Mouse (Mus musculus) heart, embryonic 16.5 days (tissue): ENCODE data around the gene Zfhx2. TPM values are rescaled to one million over a fixed set of nuclear protein-coding genes. Genes with fewer than 3 reads are reported as not detected.

Source experiments
- ATAC-seq: fragments of 200-750 bp; cut with Nextera tagmentation; replicated peaks from 2 replicates; pipeline ENCODE4 v1.8.0; 2017; ENCODE audit warnings: moderate number of reproducible peaks; ENCODE audit not compliant: insufficient read depth, low FRiP score; ENCODE audit errors: extremely low read depth
- H3K27ac ChIP-seq: fragments of 300-500 bp; sonication (generic); 2 replicates; pipeline ENCODE4 v1.5.1; 2014; ENCODE audit warnings: mild to moderate bottlenecking, low read length, control low read depth, moderate library complexity
- H3K27me3 ChIP-seq: fragments of 300-500 bp; sonication (generic); 2 replicates; pipeline ENCODE4 v1.6.1; 2014; ENCODE audit warnings: low read length, mixed read lengths; ENCODE audit not compliant: control insufficient read depth, insufficient read depth
- H3K36me3 ChIP-seq: fragments of 300-500 bp; sonication (generic); 2 replicates; pipeline ENCODE4 v1.6.1; 2014; ENCODE audit not compliant: control insufficient read depth, insufficient read depth
- H3K4me1 ChIP-seq: fragments of 300-500 bp; sonication (generic); 2 replicates; pipeline ENCODE4 v1.6.1; 2014; ENCODE audit warnings: low read length, mixed read lengths; ENCODE audit not compliant: control insufficient read depth, insufficient read depth
- H3K4me2 ChIP-seq: fragments of 300-500 bp; sonication (generic); 2 replicates; pipeline ENCODE4 v1.6.1; 2014; ENCODE audit warnings: low read depth, mild to moderate bottlenecking, control low read depth, low read length
- H3K4me3 ChIP-seq: fragments of 300-500 bp; sonication (generic); 2 replicates; pipeline ENCODE4 v1.5.1; 2014; ENCODE audit warnings: mild to moderate bottlenecking, control low read depth, low read length
- H3K9ac ChIP-seq: fragments of 300-500 bp; sonication (generic); 2 replicates; pipeline ENCODE4 v1.6.1; 2014; ENCODE audit warnings: low read length, control low read depth
- H3K9me3 ChIP-seq: fragments of 300-500 bp; sonication (generic); replicated peaks from 2 replicates; pipeline ENCODE4 v1.6.1; 2016; ENCODE audit warnings: low read length; ENCODE audit not compliant: control insufficient read depth
- WGBS: fragments of 180-500 bp; shearing (Covaris S2); extraction: QIAGEN DNeasy Blood & Tissue Kit; methylation state at CpG from one replicate; pipeline ENCODE4 v1.1.7; 2014; 5-methylcytosine and 5-hydroxymethylcytosine counted together
- polyA plus RNA-seq: library from polyadenylated mRNA; unstranded; fragments of >200 nt; fragmentation: Nextera tagmentation; extraction: Ambion mirVana; gene quantifications from 2 replicates; pipeline ENCODE4 v1.2.1, GENCODE M21; 2015

Zfhx2 gene
- polyA plus RNA-seq, 1 experiment from 2014 or later = 2.5 TPM

DNA sequence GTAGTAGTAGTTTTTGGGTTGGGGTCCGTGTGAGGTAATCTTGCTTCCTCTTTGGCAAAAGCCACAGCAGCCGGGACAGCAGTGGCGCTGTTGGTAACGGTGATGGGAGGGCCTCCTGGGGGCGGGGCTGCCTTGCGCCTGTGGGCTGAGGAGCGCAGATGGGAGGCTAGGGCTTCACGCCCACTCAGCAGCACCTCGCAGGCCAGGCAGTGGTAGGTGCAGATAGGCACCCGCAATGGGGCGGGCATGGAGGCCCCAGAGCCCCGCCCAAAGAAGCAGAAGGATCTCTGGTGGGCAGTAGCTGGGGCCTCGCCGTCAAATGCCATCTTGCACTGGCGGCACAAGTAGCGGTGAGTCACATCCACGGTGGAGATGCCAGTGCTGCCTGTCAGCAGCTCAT lies 29.5 kb downstream of the Zfhx2 start:
- peak; percentile 80 for ATAC-seq
- Histone ChIP-seq H3K36me3 (no peaks in the 10 kb centered on the region), H3K9ac (0 out of 2 replicates have a peak overlapping the region, but pooled peaks have one; percentile 7), H3K4me3 (peak overlapping the region; percentile 10; the same call in 1 of the 2 replicates), H3K27me3 (peaks cover 3% of the 10 kb centered on the region; the same call in 1 of the 2 replicates), H3K4me2 (peak overlapping the region; percentile 55), H3K9me3 (no peaks in the 10 kb centered on the region), H3K27ac (no peak overlapping the region), H3K4me1 (peaks cover 16% of the 10 kb centered on the region)
- WGBS = 10% methylated on average over 17 of the region's 17 CpGs

GRCm38 (mm10) chr14:55061845-55062244 lies 30.3 kb downstream of the Zfhx2 start:
- Histone ChIP-seq H3K4me1 (peaks cover 16% of the 10 kb centered on the region), H3K4me3 (no peak overlapping the region), H3K9ac (no peak overlapping the region), H3K9me3 (no peaks in the 10 kb centered on the region), H3K36me3 (no peaks in the 10 kb centered on the region), H3K4me2 (no peak overlapping the region), H3K27me3 (peaks cover 3% of the 10 kb centered on the region; the same call in 1 of the 2 replicates), H3K27ac (no peak overlapping the region)
- no peak for ATAC-seq
- 64% methylated on average over 7 of the region's 7 CpGs for WGBS

- Histone ChIP-seq H3K27ac (no peak overlapping the region), H3K4me1 (peaks cover 20% of the 10 kb centered on the region), H3K4me2 (no peak overlapping the region), H3K27me3 (peaks cover 6% of the 10 kb centered on the region; the same call in 1 of the 2 replicates), H3K9me3 (no peaks in the 10 kb centered on the region), H3K36me3 (no peaks in the 10 kb centered on the region), H3K4me3 (no peak overlapping the region), H3K9ac (no peak overlapping the region)
- no peak for ATAC-seq
- WGBS = 59% methylated on average over 5 of the region's 5 CpGs
Measured at GRCm38 (mm10) chr14:55059931-55060330, 32.2 kb downstream of the Zfhx2 start.

- no peaks in the 10 kb centered on the region for H3K9me3 ChIP-seq
- WGBS = 56% methylated on average over 1 of the region's 1 CpGs
- H3K27me3 ChIP-seq = peaks cover 6% of the 10 kb centered on the region; the same call in 1 of the 2 replicates
- no peak overlapping the region for H3K27ac ChIP-seq
- H3K4me3 ChIP-seq = no peak overlapping the region
- no peak overlapping the region for H3K4me2 ChIP-seq
- H3K4me1 ChIP-seq = peaks cover 20% of the 10 kb centered on the region
- H3K36me3 ChIP-seq = no peaks in the 10 kb centered on the region
- ATAC-seq = no peak
- no peak overlapping the region for H3K9ac ChIP-seq
Measured at GRCm38 (mm10) chr14:55059009-55059408, 33.1 kb downstream of the Zfhx2 start.

GRCm38 (mm10) chr14:55055167-55055834 lies 36.8 kb downstream of the Zfhx2 start:
- Histone ChIP-seq H3K4me1 (peaks cover 12% of the 10 kb centered on the region), H3K4me2 (no peak overlapping the region), H3K9me3 (no peaks in the 10 kb centered on the region), H3K27ac (no peak overlapping the region), H3K9ac (no peak overlapping the region), H3K27me3 (0 out of 2 replicates have a peak, but pooled peaks cover 3% of the 10 kb centered on the region), H3K36me3 (no peaks in the 10 kb centered on the region), H3K4me3 (no peak overlapping the region)
- 62% methylated on average over 11 of the region's 11 CpGs for WGBS
- peak; percentile 87 for ATAC-seq

DNA sequence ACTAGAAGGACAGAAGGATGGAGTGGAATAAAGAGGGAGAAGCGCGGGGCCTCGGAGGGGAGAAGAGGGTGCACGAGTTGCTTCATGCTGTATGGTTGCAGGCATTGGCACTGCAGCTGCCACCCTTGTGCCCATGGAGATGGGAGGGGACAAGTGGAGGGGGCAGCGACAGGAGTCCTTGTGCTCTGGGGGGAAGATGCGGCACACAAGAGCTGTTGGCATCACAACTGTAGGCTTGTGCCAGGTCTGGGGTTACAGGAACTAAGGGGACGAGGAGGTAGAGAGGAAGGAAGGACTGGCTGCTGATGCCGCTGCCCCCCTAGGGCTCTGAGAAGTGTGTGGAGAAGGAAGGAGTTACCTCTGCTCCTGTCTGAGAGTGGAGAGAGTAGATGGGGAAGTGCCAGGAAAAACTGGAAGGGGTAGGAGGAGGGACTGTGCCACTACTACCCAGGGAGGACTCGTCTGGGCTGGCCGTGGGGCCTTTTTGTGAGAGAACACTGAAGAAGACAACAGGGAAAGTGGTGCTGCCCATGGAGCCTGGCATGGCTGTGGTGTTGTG lies 37.9 kb downstream of the Zfhx2 start:
- Histone ChIP-seq H3K4me1 (peaks cover 5% of the 10 kb centered on the region; the same call in 1 of the 2 replicates), H3K4me2 (no peak overlapping the region), H3K9me3 (no peaks in the 10 kb centered on the region), H3K9ac (no peak overlapping the region), H3K27ac (no peak overlapping the region), H3K36me3 (no peaks in the 10 kb centered on the region), H3K27me3 (0 out of 2 replicates have a peak, but pooled peaks cover 3% of the 10 kb centered on the region), H3K4me3 (no peak overlapping the region)
- 80% methylated on average over 10 of the region's 10 CpGs for WGBS
- no peak for ATAC-seq

- no peak for ATAC-seq
- H3K4me2 ChIP-seq = no peak overlapping the region
- 82% methylated on average over 17 of the region's 17 CpGs for WGBS
- H3K36me3 ChIP-seq = no peaks in the 10 kb centered on the region
- no peak overlapping the region for H3K27ac ChIP-seq
- no peaks in the 10 kb centered on the region for H3K9me3 ChIP-seq
- H3K4me3 ChIP-seq = no peak overlapping the region
- H3K9ac ChIP-seq = no peak overlapping the region
- peaks cover 5% of the 10 kb centered on the region; the same call in 1 of the 2 replicates for H3K4me1 ChIP-seq
- H3K27me3 ChIP-seq = 0 out of 2 replicates have a peak, but pooled peaks cover 3% of the 10 kb centered on the region
Measured at GRCm38 (mm10) chr14:55053708-55054190, 38.4 kb downstream of the Zfhx2 start.

DNA sequence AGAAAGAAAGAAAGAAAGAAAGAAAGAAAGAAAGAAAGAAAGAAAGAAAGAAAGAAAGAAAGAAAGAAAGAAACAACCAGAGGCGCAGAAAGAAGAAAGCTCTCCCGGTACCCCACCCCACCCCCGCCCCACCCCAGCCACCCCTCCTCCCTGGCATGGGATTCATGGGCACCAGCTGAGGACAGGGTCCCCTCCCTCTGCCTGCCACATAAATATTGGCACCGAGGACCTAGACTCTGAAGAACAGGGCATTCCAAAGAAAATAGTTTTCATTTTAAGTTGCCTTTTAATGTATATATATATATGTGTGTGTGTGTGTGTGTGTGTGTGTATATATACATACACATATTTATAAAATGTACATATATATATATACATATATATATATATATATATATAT lies 39.1 kb downstream of the Zfhx2 start:
- Histone ChIP-seq H3K9me3 (no peaks in the 10 kb centered on the region), H3K36me3 (no peaks in the 10 kb centered on the region), H3K4me1 (peaks cover 5% of the 10 kb centered on the region; the same call in 1 of the 2 replicates), H3K27ac (no peak overlapping the region), H3K4me3 (no peak overlapping the region), H3K27me3 (0 out of 2 replicates have a peak, but pooled peaks cover 3% of the 10 kb centered on the region), H3K9ac (no peak overlapping the region), H3K4me2 (no peak overlapping the region)
- WGBS = 74% methylated on average over 4 of the region's 4 CpGs
- ATAC-seq = no peak

GRCm38 (mm10) chr14:55052496-55052895 lies 39.6 kb downstream of the Zfhx2 start:
- Histone ChIP-seq H3K4me3 (no peak overlapping the region), H3K36me3 (no peaks in the 10 kb centered on the region), H3K9ac (no peak overlapping the region), H3K27ac (no peak overlapping the region), H3K9me3 (no peaks in the 10 kb centered on the region), H3K4me2 (no peak overlapping the region), H3K27me3 (0 out of 2 replicates have a peak, but pooled peaks cover 3% of the 10 kb centered on the region), H3K4me1 (peaks cover 5% of the 10 kb centered on the region; the same call in 1 of the 2 replicates)
- WGBS = 72% methylated on average over 9 of the region's 9 CpGs
- no peak for ATAC-seq
